16 mouse cellular contexts compared by ENCODE assay signal in genomic region chr4:69255826-69256753, GRCm38 (mm10).
A peak's percentile ranks its signal among the peaks of the same experiment; 100 is the strongest.
DNase-seq lines count a peak whose midpoint lies in the region; ATAC-seq lines count a peak whose summit lies in the region.
"Had no signal": no experiment of that assay in that cellular context is flagged by ENCODE, and none has a peak within 500 bp of the region (broad histone marks: within the 10 kb centered on the region; RNA-seq: fewer than 3 reads in every experiment).

No protein-coding gene starts in this region.

- peak; percentile 3 for DNase-seq in embryo, embryonic 10 days (ENCODE audit: low spot score)
- no peak for DNase-seq in embryo, embryonic 9.5 days (ENCODE audit: extremely low spot score)
- peak; percentile 13 for DNase-seq in neural tube, embryonic 11.5 days (ENCODE audit: low spot score)
- no peak for DNase-seq in neural tube, embryonic 10.5 days (ENCODE audit: extremely low spot score, low spot score)
- DNase-seq in left cerebral cortex, adult 8-10 months (ENCODE audit: low spot score in 2 of 2): no peak
- DNase-seq: cerebellum, adult 11-12 months; kidney, adult 8-10 months; layer of hippocampus, postnatal 36 days; lung, embryonic 14.5 days; lung, postnatal 4 days had no signal

- no peaks in the 10 kb centered on the region for H3K4me1 ChIP-seq in neural tube, embryonic 11.5 days (ENCODE audit: control insufficient read depth, insufficient read depth, low read length)
- peaks cover 10% of the 10 kb centered on the region for H3K4me1 ChIP-seq in midbrain, embryonic 13.5 days (replicated peaks)
- peaks cover 7% of the 10 kb centered on the region; the same call in 1 of the 2 replicates for H3K4me1 ChIP-seq in neural tube, embryonic 15.5 days
- H3K4me1 ChIP-seq: embryonic facial prominence, embryonic 13.5 days; limb, embryonic 10.5 days; liver, embryonic 12.5 days had no signal

- no peak overlapping the region for H3K4me2 ChIP-seq in neural tube, embryonic 11.5 days (ENCODE audit: low read depth)
- no peak overlapping the region for H3K4me2 ChIP-seq in midbrain, embryonic 13.5 days (replicated peaks)
- no peak overlapping the region for H3K4me2 ChIP-seq in neural tube, embryonic 15.5 days
- H3K4me2 ChIP-seq: embryonic facial prominence, embryonic 13.5 days; liver, embryonic 12.5 days; lung, embryonic 14.5 days had no signal

- 60% methylated on average over 9 of the region's 9 CpGs for WGBS in neural tube, embryonic 11.5 days
- WGBS in midbrain, embryonic 13.5 days: 38% methylated on average over 9 of the region's 9 CpGs
- WGBS in neural tube, embryonic 15.5 days: 40% methylated on average over 9 of the region's 9 CpGs

- no peaks in the 10 kb centered on the region for H3K36me3 ChIP-seq in neural tube, embryonic 11.5 days (ENCODE audit: control insufficient read depth, insufficient read depth, low read length)
- H3K36me3 ChIP-seq in midbrain, embryonic 13.5 days: no peaks in the 10 kb centered on the region
- H3K36me3 ChIP-seq in neural tube, embryonic 15.5 days: no peaks in the 10 kb centered on the region
- H3K36me3 ChIP-seq: embryonic facial prominence, embryonic 13.5 days; limb, embryonic 10.5 days; liver, embryonic 12.5 days had no signal

- H3K9ac ChIP-seq in neural tube, embryonic 11.5 days (ENCODE audit: low read length): no peak overlapping the region
- no peak overlapping the region for H3K9ac ChIP-seq in midbrain, embryonic 13.5 days (replicated peaks)
- no peak overlapping the region for H3K9ac ChIP-seq in neural tube, embryonic 15.5 days (replicated peaks)
- H3K9ac ChIP-seq: embryonic facial prominence, embryonic 13.5 days; liver, embryonic 12.5 days; lung, embryonic 14.5 days had no signal

- H3K4me3 ChIP-seq in neural tube, embryonic 11.5 days (ENCODE audit: low read depth, low read length): no peak overlapping the region
- H3K4me3 ChIP-seq in midbrain, embryonic 13.5 days (replicated peaks): no peak overlapping the region
- no peak overlapping the region for H3K4me3 ChIP-seq in neural tube, embryonic 15.5 days (replicated peaks)
- H3K4me3 ChIP-seq: embryonic facial prominence, embryonic 13.5 days; limb, embryonic 10.5 days; liver, embryonic 12.5 days had no signal

- H3K27ac ChIP-seq in neural tube, embryonic 11.5 days (ENCODE audit: low read depth, low read length): no peak overlapping the region
- peak overlapping the region; percentile 69 for H3K27ac ChIP-seq in midbrain, embryonic 13.5 days
- H3K27ac ChIP-seq in neural tube, embryonic 15.5 days (replicated peaks): peak overlapping the region; percentile 13
- H3K27ac ChIP-seq: embryonic facial prominence, embryonic 13.5 days; limb, embryonic 10.5 days; liver, embryonic 12.5 days had no signal

- no peaks in the 10 kb centered on the region for H3K9me3 ChIP-seq in neural tube, embryonic 11.5 days (ENCODE audit: control insufficient read depth, low read length)
- no peaks in the 10 kb centered on the region for H3K9me3 ChIP-seq in midbrain, embryonic 13.5 days
- H3K9me3 ChIP-seq in neural tube, embryonic 15.5 days (replicated peaks): no peaks in the 10 kb centered on the region
- H3K9me3 ChIP-seq: embryonic facial prominence, embryonic 13.5 days; limb, embryonic 10.5 days; liver, embryonic 12.5 days had no signal

- ATAC-seq in neural tube, embryonic 11.5 days (ENCODE audit: insufficient read depth, low FRiP score, low TSS enrichment): peak; percentile 53; the same call in 1 of the 2 replicates
- ATAC-seq in midbrain, embryonic 13.5 days: peak; percentile 97
- ATAC-seq in neural tube, embryonic 15.5 days (ENCODE audit: low FRiP score): peak; percentile 85
- ATAC-seq in cerebellum, adult (ENCODE audit: insufficient number of reproducible peaks, low FRiP score, low TSS enrichment): no peak
- ATAC-seq: liver, embryonic 12.5 days had no signal

- no peaks in the 10 kb centered on the region for H3K27me3 ChIP-seq in neural tube, embryonic 11.5 days (ENCODE audit: control insufficient read depth, insufficient read depth, low read length)
- no peaks in the 10 kb centered on the region for H3K27me3 ChIP-seq in midbrain, embryonic 13.5 days
- H3K27me3 ChIP-seq in neural tube, embryonic 15.5 days (replicated peaks): no peaks in the 10 kb centered on the region
- H3K27me3 ChIP-seq: embryonic facial prominence, embryonic 13.5 days; liver, embryonic 12.5 days had no signal

Comparison
In these comparisons a context has a peak if more than half of its experiments do, and no peak if none do; other contexts are left out.
1. DNase-seq: peak in embryo, embryonic 10 days (single experiment) and neural tube, embryonic 11.5 days (single experiment); none in embryo, embryonic 9.5 days (single experiment), neural tube, embryonic 10.5 days (single experiment) and left cerebral cortex, adult 8-10 months (0 of 2).